Mouse (Mus musculus): ENCODE measurements around the gene Gm12355.

DNA sequence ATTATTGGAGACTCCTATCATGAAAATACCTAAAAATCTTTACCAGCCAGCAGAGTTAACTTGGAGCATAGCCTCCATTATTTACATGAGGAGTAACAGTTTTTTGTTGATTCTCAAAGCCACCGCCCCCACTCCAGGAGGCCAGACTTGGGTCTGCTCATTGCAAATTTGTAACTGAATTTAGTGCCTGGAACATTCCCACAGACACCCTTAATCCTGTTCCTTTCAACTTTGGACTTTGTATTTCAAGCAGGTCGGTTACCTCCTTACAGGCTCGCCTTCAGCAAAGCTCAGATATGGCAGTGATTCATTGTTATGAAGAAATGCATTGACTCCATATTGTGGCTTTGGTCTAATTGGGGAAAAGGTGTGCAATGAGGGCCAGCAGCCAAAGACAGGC lies 19.3 kb upstream of the Gm12355 start:
- TF ChIP-seq POLR2A (IDR thresholded peaks at IDR 0.05; ENCODE audit: insufficient read length, low read depth) (no peak), TCF12 (IDR thresholded peaks at IDR 0.05; ENCODE audit: insufficient read depth, poor library complexity, severe bottlenecking) (no peak), MAX (IDR thresholded peaks at IDR 0.05; ENCODE audit: low read depth) (no peak)
